ENCODE assay signal across 14 mouse cellular contexts in genomic region chr7:112378056-112378455, GRCm38 (mm10). TPM values are rescaled to one million over a fixed set of nuclear protein-coding genes. Genes with fewer than 3 reads are reported as not detected.
A peak's percentile ranks its signal among the peaks of the same experiment; 100 is the strongest.
DNase-seq lines count a peak whose midpoint lies in the region; ATAC-seq and TF ChIP-seq lines count a peak whose summit lies in the region.
"Had no signal": no experiment of that assay in that cellular context is flagged by ENCODE, and none has a peak within 500 bp of the region (broad histone marks: within the 10 kb centered on the region; RNA-seq: fewer than 3 reads in every experiment).

No protein-coding gene starts in this region.

- H3K9ac ChIP-seq in heart, embryonic 13.5 days: 0 out of 2 replicates have a peak overlapping the region, but pooled peaks have one; percentile 17
- H3K9ac ChIP-seq in lung, embryonic 15.5 days: no peak overlapping the region
- H3K9ac ChIP-seq: stomach, embryonic 15.5 days had no signal

- DNase-seq in heart, postnatal 14 days: no peak
- DNase-seq in lung, postnatal 25 days (ENCODE audit: low spot score): no peak
- DNase-seq in NIH3T3 (ENCODE audit: low read depth): peak; percentile 60

- peaks cover 31% of the 10 kb centered on the region for H3K36me3 ChIP-seq in heart, embryonic 13.5 days
- H3K36me3 ChIP-seq in lung, embryonic 15.5 days: no peaks in the 10 kb centered on the region
- H3K36me3 ChIP-seq: hindbrain, embryonic 10.5 days; midbrain, embryonic 10.5 days; stomach, embryonic 15.5 days had no signal

- no peak for TF ChIP-seq POLR2A in cortical plate, adult 2 months (IDR thresholded peaks at IDR 0.05; ENCODE audit: extremely low read depth, insufficient read depth, low read length)

- peaks cover 41% of the 10 kb centered on the region for H3K4me1 ChIP-seq in heart, embryonic 13.5 days
- H3K4me1 ChIP-seq in lung, embryonic 15.5 days: peaks cover 24% of the 10 kb centered on the region
- peaks cover 7% of the 10 kb centered on the region for H3K4me1 ChIP-seq in cortical plate, adult 2 months (ENCODE audit: control insufficient read depth, insufficient read depth, low read length)

- no peak for ATAC-seq in heart, embryonic 13.5 days (ENCODE audit: extremely low read depth, insufficient number of reproducible peaks, low FRiP score, low TSS enrichment)
- ATAC-seq in lung, embryonic 15.5 days (ENCODE audit: borderline replicate concordance, extremely low read depth, low FRiP score, low TSS enrichment): no peak
- no peak for ATAC-seq in cerebellum, adult (ENCODE audit: insufficient number of reproducible peaks, low FRiP score, low TSS enrichment)

- H3K27me3 ChIP-seq in heart, embryonic 13.5 days (replicated peaks): no peaks in the 10 kb centered on the region
- no peaks in the 10 kb centered on the region for H3K27me3 ChIP-seq in lung, embryonic 15.5 days
- H3K27me3 ChIP-seq: stomach, embryonic 15.5 days had no signal

- intact Hi-C loops in heart, postnatal 14 days (cut with DNase I): loop anchor here (2.0 to 10.0 kb wide), 2 partner anchors 491 to 887 kb away; no protein-coding TSS in a partner anchor

- no peaks in the 10 kb centered on the region for H3K9me3 ChIP-seq in heart, embryonic 13.5 days
- no peaks in the 10 kb centered on the region for H3K9me3 ChIP-seq in lung, embryonic 15.5 days
- H3K9me3 ChIP-seq: hindbrain, embryonic 10.5 days; midbrain, embryonic 10.5 days; stomach, embryonic 15.5 days had no signal

- no peak overlapping the region for H3K4me2 ChIP-seq in heart, embryonic 13.5 days
- no peak overlapping the region for H3K4me2 ChIP-seq in lung, embryonic 15.5 days
- H3K4me2 ChIP-seq: stomach, embryonic 15.5 days had no signal

- 74% methylated on average over 5 of the region's 5 CpGs for WGBS in heart, embryonic 13.5 days
- WGBS in lung, embryonic 15.5 days: 77% methylated on average over 5 of the region's 5 CpGs

- no peak overlapping the region for H3K4me3 ChIP-seq in heart, embryonic 13.5 days
- H3K4me3 ChIP-seq in lung, embryonic 15.5 days: no peak overlapping the region
- no peak overlapping the region for H3K4me3 ChIP-seq in cortical plate, adult 2 months (ENCODE audit: insufficient read depth, low read length)
- H3K4me3 ChIP-seq: hindbrain, embryonic 10.5 days; midbrain, embryonic 10.5 days; stomach, embryonic 15.5 days had no signal

- TF ChIP-seq CTCF in cortical plate, adult 2 months (IDR thresholded peaks at IDR 0.05; ENCODE audit: extremely low read depth, insufficient read depth, low read length): no peak

- H3K27ac ChIP-seq in heart, embryonic 13.5 days (replicated peaks): peak overlapping the region; percentile 67
- peak overlapping the region; percentile 42 for H3K27ac ChIP-seq in lung, embryonic 15.5 days
- H3K27ac ChIP-seq in cortical plate, adult 2 months (ENCODE audit: insufficient read depth, low read length): peak overlapping the region; percentile 43
- H3K27ac ChIP-seq: hindbrain, postnatal 0 days; kidney, postnatal 0 days; macrophage; midbrain, embryonic 10.5 days had no signal

RNA-seq across cellular contexts. Expression of gene Parva, which starts 49.2 kb away (rescaled TPM):
- 81.5 and 83.7 TPM in 2 replicates for polyA plus RNA-seq in heart, embryonic 13.5 days (2015; fragmentation: Nextera tagmentation; extraction: Ambion mirVana)
- total RNA-seq in heart, postnatal 14 days (2021): 10 to 100 TPM; 69.1 to 69.4 TPM
- polyA plus RNA-seq in lung, embryonic 15.5 days (2015; fragmentation: Nextera tagmentation; extraction: Ambion mirVana): 109 TPM in 2 replicates
- polyA plus RNA-seq in cortical plate, adult 2 months (2012; rRNA removed): 44.7 and 45.0 TPM in 2 replicates
- total RNA-seq: monocyte, adult 5-6 weeks had no signal
